Mouse (Mus musculus): ENCODE measurements around the gene Rora.

DNA sequence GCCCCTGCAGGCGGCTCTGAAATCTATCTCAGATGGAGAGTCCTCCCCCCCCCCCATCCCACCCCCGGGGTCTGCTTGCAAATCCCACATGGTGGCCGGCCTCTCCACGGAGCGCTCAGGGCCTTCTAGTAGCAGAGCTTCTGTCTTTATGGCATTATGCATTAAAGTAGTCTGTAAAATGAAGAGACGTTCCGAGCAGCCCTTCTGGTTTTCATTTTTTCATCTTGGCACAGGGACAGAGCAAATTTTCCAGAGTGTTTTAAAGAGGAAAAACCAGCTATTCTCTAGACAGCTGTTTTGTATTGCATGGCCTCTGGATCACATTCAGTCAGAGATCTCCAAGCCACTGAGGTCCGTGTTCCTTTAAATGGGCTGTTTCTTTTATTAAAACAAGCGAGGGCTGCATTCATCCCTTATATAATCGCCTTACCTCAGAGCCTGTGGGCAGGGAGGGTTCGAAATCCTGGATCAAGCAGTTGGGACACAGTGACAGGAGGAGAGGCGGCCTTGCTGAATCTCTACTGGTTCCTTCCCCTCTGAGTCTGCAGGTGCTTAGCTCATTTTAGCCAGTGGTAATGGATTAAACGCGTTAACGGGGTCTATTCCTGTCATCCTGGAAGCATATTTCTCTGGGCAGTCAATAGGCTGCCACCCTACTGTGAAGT lies 417.7 kb downstream of the Rora start:
- TF ChIP-seq CTCF (IDR thresholded peaks at IDR 0.05; ENCODE audit: borderline replicate concordance, control insufficient read depth, extremely low read depth, insufficient read depth, low read length, poor library complexity) (no peak), POLR2A (IDR thresholded peaks at IDR 0.05; ENCODE audit: control insufficient read depth, extremely low read depth, insufficient read depth, low read length, poor library complexity) (no peak)

Measured in thymus, adult 2 months (tissue).